Mouse (Mus musculus) Patski (cell line): ENCODE measurements around the gene Hivep3. TPM values are rescaled to one million over a fixed set of nuclear protein-coding genes. Genes with fewer than 3 reads are reported as not detected.
A peak's percentile ranks its signal among the peaks of the same experiment; 100 is the strongest.

Source experiments
- ATAC-seq: fragments of 100-300 bp; one replicate; pipeline ENCODE4 v1.8.0; 2021
- CTCF ChIA-PET: fragments of 350-600 bp; sonication (Branson Sonifier 250); formaldehyde crosslinking; loops from one replicate; lab custom pipeline; 2022; ENCODE audit warnings: inconsistent platforms; lab: Charles Lee
- POLR2A ChIA-PET: fragments of 350-600 bp; sonication (Branson Sonifier 250); formaldehyde crosslinking; loops from one replicate; lab custom pipeline; 2022; ENCODE audit warnings: antibody characterized with exemption, inconsistent platforms; lab: Charles Lee
- DNase-seq: peaks from one replicate; pipeline ENCODE4 v3.0.0-alpha.2; 2011; ENCODE audit warnings: low read depth, low spot score
- H3K27me3 ChIP-seq: fragments of 371-371 bp; one replicate; pipeline ENCODE4 v1.5.1; 2021
- CTCF ChIP-seq: fragments of 100-300 bp; IDR thresholded peaks from one replicate; pipeline ENCODE4 v1.5.1; 2021
- in situ Hi-C: fragments of 300-500 bp; cut with MboI; formaldehyde crosslinking; loops from 3 replicates; pipeline ENCODE4 v1.11.1; 2018; ENCODE audit warnings: low pct_unique_long_range_greater_than_20kb, mixed read lengths
- polyA plus RNA-seq: library from polyadenylated mRNA; unstranded; gene quantifications from one replicate; pipeline ENCODE4 v1.2.3, GENCODE M21; 2021

Gene Hivep3
- polyA plus RNA-seq, 1 experiment from 2014 or later, result 4.4 TPM

- TF ChIP-seq CTCF, result no peak
- in situ Hi-C loops, result no loop called here
- ATAC-seq, result no peak
- POLR2A ChIA-PET, result no interaction called here
- CTCF ChIA-PET, result no interaction called here
- H3K27me3 ChIP-seq, result no peaks in the 10 kb centered on the region
- no peak for DNase-seq
Measured at GRCm38 (mm10) chr4:120053026-120054005, 319.7 kb downstream of the Hivep3 start.

GRCm38 (mm10) chr4:120054145-120054544 lies 320.6 kb downstream of the Hivep3 start:
- POLR2A ChIA-PET, result no interaction called here
- H3K27me3 ChIP-seq, result no peaks in the 10 kb centered on the region
- in situ Hi-C loops, result no loop called here
- CTCF ChIA-PET, result no interaction called here
- no peak for TF ChIP-seq CTCF
- ATAC-seq (no peak), DNase-seq (no peak)

GRCm38 (mm10) chr4:120056451-120056850 lies 322.9 kb downstream of the Hivep3 start:
- no peak for TF ChIP-seq CTCF
- H3K27me3 ChIP-seq, result no peaks in the 10 kb centered on the region
- ATAC-seq, result no peak
- ChIA-PET POLR2A (no interaction called here), CTCF (interaction anchor here (1.4 kb wide), 1 partner anchor 10 kb away, joined by 4 read pairs; no protein-coding TSS in a partner anchor)
- DNase-seq, result no peak
- in situ Hi-C loops, result no loop called here

GRCm38 (mm10) chr4:120057529-120057928 lies 323.9 kb downstream of the Hivep3 start:
- ATAC-seq (no peak), DNase-seq (no peak)
- ChIA-PET POLR2A (interaction anchor here (1.2 kb wide), 1 partner anchor 57 kb away, joined by 3 read pairs; no protein-coding TSS in a partner anchor), CTCF (no interaction called here)
- in situ Hi-C loops, result no loop called here
- no peaks in the 10 kb centered on the region for H3K27me3 ChIP-seq
- TF ChIP-seq CTCF, result no peak

- DNase-seq, result no peak
- no peak for ATAC-seq
- ChIA-PET POLR2A (interaction anchor here (1.2 kb wide), 1 partner anchor 57 kb away, joined by 3 read pairs; no protein-coding TSS in a partner anchor), CTCF (no interaction called here)
- no peak for TF ChIP-seq CTCF
- no peaks in the 10 kb centered on the region for H3K27me3 ChIP-seq
- in situ Hi-C loops, result no loop called here
Measured at GRCm38 (mm10) chr4:120058157-120058556, 324.6 kb downstream of the Hivep3 start.

GRCm38 (mm10) chr4:120058794-120059193 lies 325.2 kb downstream of the Hivep3 start:
- no peaks in the 10 kb centered on the region for H3K27me3 ChIP-seq
- POLR2A ChIA-PET, result no interaction called here
- no peak for DNase-seq
- TF ChIP-seq CTCF, result no peak
- CTCF ChIA-PET, result interaction anchor here (1.3 kb wide), 1 partner anchor 20 kb away, joined by 3 read pairs; no protein-coding TSS in a partner anchor
- in situ Hi-C loops, result no loop called here
- no peak for ATAC-seq

- POLR2A ChIA-PET, result no interaction called here
- H3K27me3 ChIP-seq, result no peaks in the 10 kb centered on the region
- no peak for DNase-seq
- in situ Hi-C loops, result no loop called here
- CTCF ChIA-PET, result no interaction called here
- ATAC-seq, result no peak
- no peak for TF ChIP-seq CTCF
Measured at GRCm38 (mm10) chr4:120061727-120062126, 328.1 kb downstream of the Hivep3 start.

GRCm38 (mm10) chr4:120062198-120062597 lies 328.6 kb downstream of the Hivep3 start:
- H3K27me3 ChIP-seq, result no peaks in the 10 kb centered on the region
- ChIA-PET CTCF (no interaction called here), POLR2A (no interaction called here)
- no peak for ATAC-seq
- in situ Hi-C loops, result no loop called here
- DNase-seq, result no peak
- TF ChIP-seq CTCF, result no peak

- no peak for TF ChIP-seq CTCF
- in situ Hi-C loops, result no loop called here
- H3K27me3 ChIP-seq, result no peaks in the 10 kb centered on the region
- ATAC-seq, result no peak
- ChIA-PET CTCF (no interaction called here), POLR2A (no interaction called here)
- no peak for DNase-seq
Measured at GRCm38 (mm10) chr4:120062754-120063153, 329.2 kb downstream of the Hivep3 start.

- no peak for DNase-seq
- in situ Hi-C loops, result no loop called here
- no peaks in the 10 kb centered on the region for H3K27me3 ChIP-seq
- ATAC-seq, result peak; percentile 27
- ChIA-PET POLR2A (interaction anchor here (1.1 kb wide), 1 partner anchor 32 kb away, joined by 3 read pairs; no protein-coding TSS in a partner anchor), CTCF (no interaction called here)
- TF ChIP-seq CTCF, result no peak
Measured at GRCm38 (mm10) chr4:120063353-120064124, 330.0 kb downstream of the Hivep3 start.
